Mouse (Mus musculus): ENCODE data around the gene Tln2. TPM values are rescaled to one million over a fixed set of nuclear protein-coding genes. Genes with fewer than 3 reads are reported as not detected.

The Tln2 gene
- polyA plus RNA-seq (2015; fragmentation: Illumina TruSeq; extraction: RNeasy Lipid Tissue Mini Kit (QIAGEN cat#74804); ENCODE audit: low read depth, low replicate concordance): 34.6 TPM

GRCm38 (mm10) chr9:67559603-67560002, at the start of gene Tln2:
Gene Tln2, minus strand, starts transcription at chr9:67559703.

Other genes with a start within 250 kb of the Tln2 start
- 0.82 TPM for gene C2cd4b, start 199.7 kb upstream of the Tln2 start, polyA plus RNA-seq (2015; fragmentation: Illumina TruSeq; extraction: RNeasy Lipid Tissue Mini Kit (QIAGEN cat#74804); ENCODE audit: low read depth, low replicate concordance)

All from brain, adult 10 weeks (tissue).